In the genomic region with DNA sequence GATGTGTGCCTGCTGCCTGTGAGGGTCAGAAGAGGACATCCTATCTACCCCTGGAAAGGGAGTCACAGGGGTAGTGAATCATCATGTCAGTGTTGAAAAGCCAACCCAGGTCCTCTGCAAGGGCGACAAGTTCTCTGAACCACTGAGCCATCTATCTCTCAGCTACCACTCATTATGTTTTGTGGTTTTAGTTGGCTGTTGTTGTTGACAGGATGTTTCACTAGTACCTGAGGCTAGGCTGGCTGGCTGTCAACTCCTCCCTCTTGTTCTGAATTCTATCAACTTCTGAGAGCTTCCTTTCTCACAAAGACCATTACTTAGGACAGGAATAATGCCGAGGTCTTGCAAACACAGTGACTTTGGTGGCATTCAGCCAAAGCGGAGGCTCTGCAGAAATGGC, we compare ENCODE assay signal across 25 mouse cellular contexts. TPM values are rescaled to one million over a fixed set of nuclear protein-coding genes. Genes with fewer than 3 reads are reported as not detected.
"Had no signal": no experiment of that assay in that cellular context is flagged by ENCODE, and none has a peak within 500 bp of the region (broad histone marks: within the 10 kb centered on the region; RNA-seq: fewer than 3 reads in every experiment).

No protein-coding gene starts in this region.

- ATAC-seq: liver, postnatal 0 days; lung, postnatal 0 days; midbrain, embryonic 13.5 days; midbrain, embryonic 15.5 days had no signal

- DNase-seq: liver, postnatal 0 days; lung, adult 2 months; lung, postnatal 14 days; lung, postnatal 36 days; retina, postnatal 1 day; right cerebral cortex, adult 18-20 months; right cerebral cortex, postnatal 25 days; right cerebral cortex, postnatal 4 days; spleen, adult 18-20 months; thymus, adult 18-20 months; thymus, postnatal 14 days; thymus, postnatal 36 days had no signal

RNA-seq across cellular contexts. Expression of gene Fscn3, which starts 42.4 kb away (rescaled TPM):
- total RNA-seq: megakaryocyte progenitor cell, adult 5-6 weeks; midbrain, postnatal 0 days; monocyte, adult 5-6 weeks had no signal
- polyA plus RNA-seq: lung, adult 2 months; lung, embryonic 15.5 days; lung, postnatal 0 days; macrophage; midbrain, embryonic 11.5 days; midbrain, embryonic 15.5 days; midbrain, postnatal 0 days; neural tube, embryonic 11.5 days; neural tube, embryonic 13.5 days; neural tube, embryonic 15.5 days; stomach, embryonic 14.5 days had no signal
